10 mouse cellular contexts compared by ENCODE assay signal in genomic region chr11:94404178-94404577, GRCm38 (mm10). TPM values are rescaled to one million over a fixed set of nuclear protein-coding genes. Genes with fewer than 3 reads are reported as not detected.
DNase-seq lines count a peak whose midpoint lies in the region; ATAC-seq and TF ChIP-seq lines count a peak whose summit lies in the region.
"Had no signal": no experiment of that assay in that cellular context is flagged by ENCODE, and none has a peak within 500 bp of the region (broad histone marks: within the 10 kb centered on the region; RNA-seq: fewer than 3 reads in every experiment).

No protein-coding gene starts in this region.

- 0 out of 2 replicates have a peak, but pooled peaks cover 4% of the 10 kb centered on the region for H3K27me3 ChIP-seq in liver, postnatal 0 days (ENCODE audit: insufficient read depth, low read length)
- no peaks in the 10 kb centered on the region for H3K27me3 ChIP-seq in kidney, adult 2 months (replicated peaks; ENCODE audit: control insufficient read depth, insufficient read depth, low read length)
- H3K27me3 ChIP-seq in limb, embryonic 12.5 days = 0 out of 2 replicates have a peak, but pooled peaks cover under 1% of the 10 kb centered on the region

- no peak for TF ChIP-seq EP300 in liver, postnatal 0 days (IDR thresholded peaks at IDR 0.05; ENCODE audit: low read depth)

- DNase-seq in liver, postnatal 0 days = no peak
- DNase-seq in liver = no peak
- DNase-seq in brain, embryonic 14.5 days (ENCODE audit: low read depth) = peak; percentile 46
- DNase-seq in kidney, adult 2 months = peak; percentile 94
- no peak for DNase-seq in gastrocnemius, adult 8-10 months (ENCODE audit: low spot score in 2 of 2)
- no peak for DNase-seq in heart, postnatal 36 days

- peaks cover 4% of the 10 kb centered on the region for H3K4me1 ChIP-seq in liver, postnatal 0 days (ENCODE audit: insufficient read depth)
- H3K4me1 ChIP-seq in kidney, adult 2 months (ENCODE audit: control insufficient read depth, insufficient read depth, low read length) = peaks cover 13% of the 10 kb centered on the region
- peaks cover 44% of the 10 kb centered on the region for H3K4me1 ChIP-seq in limb, embryonic 12.5 days (replicated peaks)

- H3K9ac ChIP-seq in liver, postnatal 0 days (replicated peaks) = no peak overlapping the region
- H3K9ac ChIP-seq in limb, embryonic 12.5 days (replicated peaks) = no peak overlapping the region

- TF ChIP-seq CTCF in liver, postnatal 0 days (IDR thresholded peaks at IDR 0.05; ENCODE audit: low read depth) = no peak
- no peak for TF ChIP-seq CTCF in brain, embryonic 14.5 days (IDR thresholded peaks at IDR 0.05; ENCODE audit: borderline replicate concordance, extremely low read depth, insufficient read depth, insufficient read length)
- TF ChIP-seq CTCF in kidney, adult 2 months (conservative IDR thresholded peaks at IDR 0.05; ENCODE audit: insufficient read depth, insufficient read length, low read depth, low read length) = no peak

- no peaks in the 10 kb centered on the region for H3K9me3 ChIP-seq in liver, postnatal 0 days (ENCODE audit: low read length)
- no peaks in the 10 kb centered on the region for H3K9me3 ChIP-seq in limb, embryonic 12.5 days

- no peak overlapping the region for H3K27ac ChIP-seq in liver, postnatal 0 days (ENCODE audit: low read depth)
- peak overlapping the region; percentile 59 for H3K27ac ChIP-seq in kidney, adult 2 months (ENCODE audit: insufficient read depth, low read depth, low read length)
- no peak overlapping the region for H3K27ac ChIP-seq in limb, embryonic 12.5 days
- H3K27ac ChIP-seq: gastrocnemius, adult 2 months had no signal

- no peak overlapping the region for H3K4me2 ChIP-seq in liver, postnatal 0 days (ENCODE audit: low read depth, low read length)
- no peak overlapping the region for H3K4me2 ChIP-seq in limb, embryonic 12.5 days

- WGBS in liver, postnatal 0 days (ENCODE audit: insufficient replicate concordance) = 47% methylated on average over 5 of the region's 5 CpGs
- 19% methylated on average over 5 of the region's 5 CpGs for WGBS in kidney, adult 2 months
- 43% methylated on average over 5 of the region's 5 CpGs for WGBS in limb, embryonic 12.5 days

- H3K36me3 ChIP-seq in liver, postnatal 0 days (replicated peaks; ENCODE audit: insufficient read depth, low read length) = no peaks in the 10 kb centered on the region
- no peaks in the 10 kb centered on the region for H3K36me3 ChIP-seq in kidney, adult 2 months (ENCODE audit: control insufficient read depth, insufficient read depth, low read length)
- H3K36me3 ChIP-seq in limb, embryonic 12.5 days = peaks cover 7% of the 10 kb centered on the region

- intact Hi-C loops in heart, postnatal 36 days (cut with DNase I) = loop anchor here (1.0 to 5.0 kb wide), 3 partner anchors 63 to 167 kb away; no protein-coding TSS in a partner anchor

- no peak for TF ChIP-seq POLR2A in brain, embryonic 14.5 days (IDR thresholded peaks at IDR 0.05; ENCODE audit: borderline replicate concordance, extremely low read depth, insufficient read depth, insufficient read length, poor library complexity, severe bottlenecking)
- TF ChIP-seq POLR2A in kidney, adult 2 months (IDR thresholded peaks at IDR 0.05; ENCODE audit: low read depth, low read length) = no peak

- ATAC-seq in liver, postnatal 0 days = peak; percentile 72
- ATAC-seq in limb, embryonic 12.5 days (ENCODE audit: insufficient number of reproducible peaks, insufficient read depth, low FRiP score, low TSS enrichment, low read depth) = peak; percentile 27; the same call in 1 of the 2 replicates
- no peak for ATAC-seq in monocyte, adult 5-6 weeks (replicated peaks; ENCODE audit: insufficient number of reproducible peaks, low FRiP score, low TSS enrichment, poor library complexity, severe bottlenecking)

- no peak overlapping the region for H3K4me3 ChIP-seq in liver, postnatal 0 days (ENCODE audit: low read depth, low read length)
- H3K4me3 ChIP-seq in kidney, adult 2 months (ENCODE audit: insufficient read depth, low read depth, low read length) = no peak overlapping the region
- no peak overlapping the region for H3K4me3 ChIP-seq in limb, embryonic 12.5 days (replicated peaks)
- H3K4me3 ChIP-seq: erythroblast, embryonic 14.5 days; gastrocnemius, adult 2 months had no signal

RNA-seq across cellular contexts. Expression of gene Abcc3, which starts 11.4 kb away (rescaled TPM):
- polyA plus RNA-seq in liver, postnatal 0 days (2015; fragmentation: Nextera tagmentation; extraction: Ambion mirVana) = 6.7 and 8.3 TPM in 2 replicates
- polyA plus RNA-seq in brain, embryonic 14.5 days (2012; rRNA removed) = 0.53 and 0.55 TPM in 2 replicates
- polyA plus RNA-seq in kidney, adult 2 months (2012; rRNA removed) = 43.8 and 51.7 TPM in 2 replicates
- polyA plus RNA-seq in limb, embryonic 12.5 days (2016; fragmentation: Nextera tagmentation; extraction: Ambion mirVana) = 0.63 and 0.84 TPM in 2 replicates
- 0.39 to 1.8 TPM (median 0.64 TPM) in 3 replicates for total RNA-seq in monocyte, adult 5-6 weeks (2017)
- under 1 TPM; 0.17 to 0.65 (median 0.36) TPM for total RNA-seq in gastrocnemius, adult 8-10 months (2022)
- 1 to 10 TPM; 1.7 to 3.9 TPM for total RNA-seq in heart, postnatal 36 days (2021)

Comparison
In these comparisons a context has a peak if more than half of its experiments do, and no peak if none do; other contexts are left out.
1. DNase-seq: peak in brain, embryonic 14.5 days (single experiment) and kidney, adult 2 months (single experiment); none in liver, postnatal 0 days (single experiment), liver (single experiment), gastrocnemius, adult 8-10 months (0 of 2) and heart, postnatal 36 days (0 of 2).